Mouse (Mus musculus): ENCODE data around the gene Ccdc116. TPM values are rescaled to one million over a fixed set of nuclear protein-coding genes. Genes with fewer than 3 reads are reported as not detected.

Gene Ccdc116
- polyA plus RNA-seq (2012; rRNA removed): 0.76 and 0.99 TPM in 2 replicates

DNA sequence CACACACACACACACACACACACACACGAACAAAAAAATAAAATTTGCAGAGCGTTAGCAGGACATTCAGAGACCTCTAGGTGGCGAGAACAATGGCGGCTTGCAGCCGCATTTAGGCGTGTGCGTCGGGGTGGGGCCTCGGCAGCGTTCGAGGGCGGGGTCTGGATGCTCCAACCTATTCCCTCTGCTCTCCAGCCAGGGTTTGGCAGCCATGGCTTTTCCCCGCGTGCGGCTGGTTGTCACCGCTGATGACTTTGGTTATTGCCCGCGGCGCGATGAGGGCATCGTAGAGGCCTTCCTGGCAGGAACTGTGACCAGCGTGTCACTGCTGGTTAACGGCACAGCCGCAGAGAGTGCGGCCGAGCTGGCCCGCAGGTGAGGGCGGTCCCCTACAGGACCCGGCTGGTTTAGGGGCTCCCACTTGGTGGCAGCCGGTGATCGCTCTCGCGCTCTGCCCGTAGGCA, at the start of gene Ccdc116:
Ccdc116 (minus strand) TSS at position 458 of the 464 bp plus-strand sequence.

DNA sequence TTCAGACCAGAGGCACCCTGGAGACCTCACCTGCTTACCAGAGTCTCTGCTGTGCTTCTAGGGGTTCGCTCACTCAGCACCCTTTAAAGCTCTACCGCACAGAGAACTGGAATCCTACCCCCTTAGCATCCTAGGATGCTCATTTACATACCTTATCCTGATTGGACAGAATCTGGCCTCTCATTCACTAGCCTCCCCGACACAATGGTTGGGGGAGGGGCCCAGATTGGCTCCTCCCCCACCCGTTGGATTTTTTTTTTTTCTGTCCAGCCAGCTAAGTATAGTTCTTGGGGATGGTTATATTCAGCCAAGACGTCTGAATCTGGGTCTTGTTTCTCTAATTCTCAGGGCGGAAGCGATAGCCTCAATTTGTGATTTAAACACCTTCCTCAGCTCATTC, 2.7 kb downstream of the Ccdc116 start, which contains the start of gene Ydjc:
Ydjc (plus strand) TSS at position 283 of the 400 bp plus-strand sequence.

DNA sequence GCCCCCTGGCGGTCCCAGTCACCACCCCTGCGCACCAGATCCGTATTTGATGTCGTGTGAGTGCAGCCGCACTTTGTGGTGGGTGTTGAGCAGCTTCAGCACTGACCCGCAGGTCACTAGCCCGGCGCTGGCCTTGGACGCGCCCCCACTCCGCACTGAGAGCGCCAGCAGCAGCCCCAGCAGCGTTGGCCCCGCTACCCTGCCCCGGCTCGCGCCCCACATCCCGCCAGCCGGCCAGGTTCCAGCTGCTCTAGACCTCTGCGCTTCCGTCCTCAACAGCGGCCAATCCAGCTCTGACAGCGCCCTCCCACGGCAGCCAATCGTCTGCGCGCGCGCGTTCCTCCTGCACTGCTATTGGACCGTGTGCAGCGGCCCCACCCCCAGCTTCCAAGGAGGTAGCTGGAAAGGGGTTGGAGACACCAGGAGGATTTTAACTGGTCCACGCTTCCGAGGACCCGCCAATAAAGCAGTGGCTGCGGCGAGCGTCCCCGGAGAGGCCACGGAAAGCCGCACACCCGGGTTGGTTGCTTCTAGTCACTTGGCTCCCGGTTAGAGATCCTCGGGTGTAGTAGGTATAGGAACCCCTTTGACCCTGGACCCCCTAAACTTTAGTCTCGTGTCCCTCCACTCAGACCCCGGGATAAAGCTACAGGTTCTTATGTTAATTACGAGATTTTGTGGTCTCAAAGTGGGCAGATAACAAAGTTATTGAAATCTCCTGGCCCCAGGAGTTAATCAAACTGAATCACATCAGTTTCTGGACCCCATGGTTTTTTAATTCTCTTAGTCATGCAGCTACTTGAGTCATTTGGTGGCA, 14.7 kb downstream of the Ccdc116 start, which contains the start of gene Sdf2l1:
Sdf2l1 (minus strand) TSS at position 295 of the 817 bp plus-strand sequence.

DNA sequence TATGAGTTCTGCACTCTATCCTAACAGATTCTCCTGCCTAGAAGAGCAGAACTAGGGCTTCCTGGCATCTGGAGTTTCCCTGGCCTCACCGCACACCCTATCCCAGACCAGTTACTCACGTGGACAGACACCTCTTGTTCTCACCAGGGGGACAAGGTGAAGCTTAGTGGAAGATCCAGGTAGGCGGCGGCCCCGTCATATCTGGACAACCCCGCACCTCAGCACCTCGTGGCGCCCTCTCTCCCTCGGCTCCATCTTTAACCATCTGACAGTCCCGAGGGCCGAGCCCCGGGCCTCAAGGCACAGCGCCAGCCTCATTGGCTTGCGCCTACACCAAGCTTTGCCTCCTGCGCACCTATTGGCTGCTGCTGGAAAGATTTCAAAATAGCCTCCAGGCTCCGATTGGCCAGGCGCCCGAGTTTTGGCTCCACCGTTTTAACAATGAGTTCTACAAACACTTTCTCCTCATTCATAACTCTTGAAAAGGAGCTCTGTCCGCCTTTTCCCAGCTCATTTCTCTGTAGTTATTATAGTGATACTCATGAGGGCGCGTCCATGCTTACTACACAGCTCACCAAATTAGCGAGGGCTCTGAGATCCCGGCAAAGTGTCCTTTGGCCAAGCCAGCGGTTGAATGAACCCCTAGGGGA, 22.0 kb downstream of the Ccdc116 start, which contains the start of gene 2610318N02Rik:
2610318N02Rik (minus strand) TSS at position 297 of the 650 bp plus-strand sequence.

DNA sequence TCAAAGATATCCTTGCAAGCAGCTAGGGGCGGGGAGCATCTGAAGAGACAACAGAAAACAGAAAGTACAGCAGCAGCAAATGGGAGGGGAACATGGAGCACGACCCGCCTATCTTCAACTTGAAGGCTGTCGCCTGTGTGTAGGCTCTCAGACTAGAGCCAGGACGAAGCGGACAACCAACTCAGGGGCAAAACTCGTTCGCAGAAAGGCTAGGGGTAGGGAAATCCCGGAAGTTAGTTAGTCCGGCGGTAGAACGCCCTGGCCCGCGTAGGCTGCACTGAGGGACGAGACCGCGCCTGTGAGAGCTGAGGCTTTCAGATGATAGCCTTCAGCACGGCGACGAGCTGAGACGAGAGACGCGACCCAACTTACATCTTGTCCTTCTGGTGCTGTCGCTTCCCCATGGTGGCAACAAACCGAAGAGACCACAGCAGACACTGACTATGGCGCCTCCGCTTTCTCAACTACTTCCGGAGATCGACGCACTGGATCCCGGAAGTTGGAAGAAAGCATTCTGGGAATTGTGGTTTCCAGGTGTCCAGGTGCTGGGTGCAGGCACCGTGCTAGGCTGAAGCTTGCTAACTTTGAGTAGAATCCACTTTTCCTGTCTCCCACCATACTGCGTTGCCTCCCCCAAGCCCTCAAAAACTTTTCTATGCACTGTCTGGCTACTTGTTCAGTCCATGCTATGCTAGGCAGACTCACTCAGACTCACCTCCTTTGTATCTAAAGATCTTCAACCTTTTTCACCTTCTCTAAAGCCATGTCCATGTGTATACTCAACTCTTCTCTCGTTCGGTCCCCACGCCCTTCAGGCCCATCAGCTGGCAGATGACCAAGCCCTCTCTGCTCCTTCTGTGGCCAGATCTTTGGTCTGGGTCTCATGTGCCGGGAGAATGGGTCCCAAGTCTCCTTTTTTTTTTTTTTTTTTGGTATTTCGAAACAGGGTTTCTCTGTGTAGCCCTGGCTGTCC, 36.0 kb downstream of the Ccdc116 start, which contains the start of gene Ppil2:
Ppil2 (minus strand) TSS at position 487 of the 973 bp plus-strand sequence.

Other genes with a start within 250 kb of the Ccdc116 start
- gene Mapk1, start 163.8 kb downstream of the Ccdc116 start, polyA plus RNA-seq (2012; rRNA removed): 54.9 and 64.9 TPM in 2 replicates
- gene Ypel1, start 77.5 kb downstream of the Ccdc116 start, polyA plus RNA-seq (2012; rRNA removed): 0.32 and 0.42 TPM in 2 replicates
- gene Ppil2, start 36.0 kb downstream of the Ccdc116 start, polyA plus RNA-seq (2012; rRNA removed): 32.2 and 35.2 TPM in 2 replicates
- 23.3 and 23.4 TPM in 2 replicates for gene 2610318N02Rik, start 22.1 kb downstream of the Ccdc116 start, polyA plus RNA-seq (2012; rRNA removed)
- 23.8 and 24.0 TPM in 2 replicates for gene Sdf2l1, start 14.8 kb downstream of the Ccdc116 start, polyA plus RNA-seq (2012; rRNA removed)
- 8.4 and 9.2 TPM in 2 replicates for gene Ydjc, start 2.6 kb downstream of the Ccdc116 start, polyA plus RNA-seq (2012; rRNA removed)
- gene Ube2l3, start 55.4 kb upstream of the Ccdc116 start, polyA plus RNA-seq (2012; rRNA removed): 69.6 and 76.0 TPM in 2 replicates
- 0.03 TPM in 2 replicates for gene Rimbp3, start 61.4 kb upstream of the Ccdc116 start, polyA plus RNA-seq (2012; rRNA removed)
- 2.0 and 2.4 TPM in 2 replicates for gene Hic2, start 86.3 kb upstream of the Ccdc116 start, polyA plus RNA-seq (2012; rRNA removed)
- 3.9 and 4.2 TPM in 2 replicates for gene Tmem191c, start 128.8 kb upstream of the Ccdc116 start, polyA plus RNA-seq (2012; rRNA removed)
- gene Serpind1, start 184.1 kb upstream of the Ccdc116 start, polyA plus RNA-seq (2012; rRNA removed): 102 and 121 TPM in 2 replicates

Measured in liver, embryonic 14 days (tissue).